Mouse (Mus musculus): Measurements from ENCODE around the gene Cspg4.

Gene Cspg4

GRCm38 (mm10) chr9:56864832-56865231, at the start of gene Cspg4:
Cspg4 (plus strand) TSS chr9:56865033.
- no peak for DNase-seq (ENCODE audit: low read depth)

DNA sequence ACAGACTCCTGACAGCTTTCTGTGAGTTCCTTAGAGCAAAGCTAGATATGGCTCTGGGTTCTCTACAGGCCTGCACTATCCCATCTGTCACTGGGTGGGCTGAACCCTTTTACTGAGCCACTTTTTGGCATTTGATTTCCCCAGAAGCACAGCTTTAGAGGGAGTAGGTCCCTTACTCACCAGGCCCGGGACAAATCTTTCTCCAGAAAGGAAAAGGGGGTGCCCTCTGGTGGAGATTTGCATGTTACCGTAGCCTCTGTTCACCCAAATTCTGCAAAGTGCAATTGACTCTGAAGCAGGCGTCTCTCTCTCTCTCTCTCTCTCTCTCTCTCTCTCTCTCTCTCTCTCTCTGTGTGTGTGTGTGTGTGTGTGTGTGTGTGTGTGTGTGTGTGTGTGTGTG, 39.9 kb upstream of the Cspg4 start:
- DNase-seq (ENCODE audit: low read depth) = no peak

DNA sequence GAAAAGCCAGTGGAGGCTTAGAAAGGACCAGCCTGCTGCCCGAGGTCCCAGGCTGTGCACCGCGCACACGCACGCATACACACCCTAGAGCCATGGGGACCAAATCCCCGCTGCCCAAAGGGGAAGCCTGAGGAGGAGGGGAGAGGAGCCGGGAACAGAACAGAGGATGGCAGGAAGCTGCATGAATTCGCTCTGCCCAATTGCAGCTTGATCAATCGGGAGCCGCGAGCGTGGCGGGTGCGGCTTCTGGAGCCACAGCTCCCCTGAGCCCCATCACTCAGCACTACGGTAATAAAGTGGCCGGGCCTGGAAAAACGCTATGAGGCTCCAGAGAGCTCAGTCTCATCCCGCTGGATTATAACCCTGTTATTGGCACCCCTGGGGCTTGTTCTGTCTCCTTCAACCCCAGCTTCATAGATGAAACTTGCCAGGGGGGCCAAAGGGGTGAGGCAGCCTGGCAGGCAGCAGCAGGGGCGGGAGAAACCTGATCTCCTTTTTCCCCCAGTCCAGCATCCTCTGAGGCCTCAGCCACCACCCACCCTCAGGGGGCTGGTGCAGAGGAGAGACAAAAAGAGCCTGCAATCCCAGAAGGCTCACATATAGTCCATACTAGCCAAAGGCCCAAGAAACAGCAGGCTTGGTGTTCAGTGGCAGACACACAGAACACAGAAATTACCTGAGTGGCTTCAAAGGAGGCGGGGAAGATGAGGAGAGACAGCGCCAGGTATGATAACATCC, 39.2 kb upstream of the Cspg4 start:
- no peak for DNase-seq (ENCODE audit: low read depth)

DNA sequence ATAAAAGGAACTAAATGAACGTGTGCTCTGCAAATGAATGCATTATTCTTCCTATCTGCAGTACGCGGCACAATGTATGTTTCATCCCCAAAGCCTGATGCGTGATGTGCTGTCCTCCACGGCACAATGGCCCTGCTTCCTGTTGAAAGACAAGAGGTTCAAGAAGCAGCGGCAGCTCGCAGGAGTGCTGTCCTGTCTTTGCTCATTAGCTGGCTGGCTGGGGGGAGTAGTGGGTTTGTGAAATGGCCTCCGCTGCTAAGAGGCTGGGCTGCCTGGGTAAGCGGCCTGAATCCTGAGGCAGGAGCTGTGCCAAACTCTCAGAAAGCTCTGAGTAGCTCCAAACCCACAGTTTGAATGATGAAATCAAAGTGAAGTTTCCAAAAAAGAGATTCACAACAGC, 36.7 kb upstream of the Cspg4 start:
- no peak for DNase-seq (ENCODE audit: low read depth)

- DNase-seq (ENCODE audit: low read depth) = no peak
Observed at GRCm38 (mm10) chr9:56828841-56829240, 36.0 kb upstream of the Cspg4 start.

GRCm38 (mm10) chr9:56830162-56830561, 34.7 kb upstream of the Cspg4 start:
- no peak for DNase-seq (ENCODE audit: low read depth)

DNA sequence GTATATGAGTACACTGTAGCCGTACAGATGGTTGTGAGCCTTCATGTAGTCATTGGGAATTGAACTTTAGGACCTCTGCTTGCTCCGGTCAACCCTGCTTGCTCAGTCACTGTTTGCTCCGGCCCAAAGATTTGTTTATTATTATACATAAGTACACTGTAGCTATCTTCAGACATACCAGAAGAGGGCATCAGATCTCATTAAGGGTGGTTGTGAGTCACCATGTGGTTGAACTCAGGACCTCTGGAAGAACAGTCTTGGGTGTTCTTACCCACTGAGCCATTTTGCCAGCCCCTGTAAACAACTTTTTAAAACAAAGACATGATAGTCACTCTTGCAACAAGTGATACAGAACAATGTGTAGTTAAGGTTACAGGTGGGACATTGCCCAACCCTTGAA, 32.9 kb upstream of the Cspg4 start:
- no peak for DNase-seq (ENCODE audit: low read depth)

DNA sequence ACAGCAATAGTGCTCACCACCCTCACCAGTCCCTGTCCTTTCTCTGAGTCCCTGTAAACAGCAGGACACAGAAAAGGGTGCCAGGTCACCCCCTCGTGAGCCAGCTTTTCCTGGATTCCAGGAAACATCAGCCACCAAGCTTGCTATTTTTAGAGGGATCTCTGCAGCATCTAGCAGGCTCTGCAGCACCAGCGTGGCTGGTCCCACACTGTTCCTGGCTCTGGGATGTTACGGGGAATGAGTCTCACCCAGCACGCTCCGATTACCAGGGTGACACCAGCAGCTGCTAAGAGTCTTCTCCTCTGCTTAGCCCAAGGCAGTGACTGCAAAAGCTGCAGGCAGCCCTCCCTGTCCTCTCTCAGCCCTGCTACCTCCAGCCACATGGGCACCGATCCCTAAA, 31.9 kb upstream of the Cspg4 start:
- DNase-seq (ENCODE audit: low read depth) = no peak

DNA sequence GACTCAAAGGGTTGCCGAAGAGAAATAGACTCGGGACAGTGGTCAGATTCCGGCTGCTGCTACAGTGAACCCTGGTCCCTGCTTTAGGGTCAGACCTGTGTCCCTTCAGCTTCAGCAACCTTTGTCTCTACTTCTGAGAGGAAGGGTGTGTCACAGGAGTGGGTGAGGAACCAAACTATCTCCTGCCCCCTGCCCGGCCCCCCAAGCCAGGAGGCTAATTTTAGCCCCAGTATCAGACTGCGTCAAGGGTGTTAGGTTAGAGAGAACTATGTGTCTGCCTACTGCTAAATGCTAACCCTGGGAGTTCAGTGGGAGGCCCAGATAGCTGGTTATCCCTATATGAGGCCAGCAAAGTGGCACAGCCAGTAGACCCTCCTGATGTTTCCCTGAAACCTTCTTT, 29.7 kb upstream of the Cspg4 start:
- DNase-seq (ENCODE audit: low read depth) = no peak

- DNase-seq (ENCODE audit: low read depth) = no peak
Observed at GRCm38 (mm10) chr9:56840721-56841120, 24.1 kb upstream of the Cspg4 start.

- no peak for DNase-seq (ENCODE audit: low read depth)
Observed at GRCm38 (mm10) chr9:56841864-56842263, 23.0 kb upstream of the Cspg4 start.

DNA sequence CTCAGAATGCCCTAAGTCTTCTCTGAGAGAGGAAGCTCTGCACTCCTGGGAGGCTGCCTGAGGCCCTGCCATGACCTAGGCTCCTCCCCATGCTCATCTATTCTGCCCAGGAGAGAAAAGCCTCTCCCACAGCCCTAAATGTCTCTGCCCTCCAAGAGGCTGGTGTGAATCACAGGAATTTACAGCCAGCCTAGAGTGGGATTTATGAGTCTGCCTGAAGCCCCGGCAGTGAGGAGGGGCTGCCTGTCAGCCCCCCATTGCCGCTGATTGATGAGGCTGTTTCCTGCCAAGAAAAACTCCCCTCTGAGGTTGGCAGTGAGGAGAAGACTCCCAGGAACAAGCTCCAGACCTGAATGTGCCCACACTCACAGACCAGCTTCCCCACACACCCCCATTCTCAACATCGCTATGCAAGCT, 22.5 kb upstream of the Cspg4 start:
- no peak for DNase-seq (ENCODE audit: low read depth)

DNA sequence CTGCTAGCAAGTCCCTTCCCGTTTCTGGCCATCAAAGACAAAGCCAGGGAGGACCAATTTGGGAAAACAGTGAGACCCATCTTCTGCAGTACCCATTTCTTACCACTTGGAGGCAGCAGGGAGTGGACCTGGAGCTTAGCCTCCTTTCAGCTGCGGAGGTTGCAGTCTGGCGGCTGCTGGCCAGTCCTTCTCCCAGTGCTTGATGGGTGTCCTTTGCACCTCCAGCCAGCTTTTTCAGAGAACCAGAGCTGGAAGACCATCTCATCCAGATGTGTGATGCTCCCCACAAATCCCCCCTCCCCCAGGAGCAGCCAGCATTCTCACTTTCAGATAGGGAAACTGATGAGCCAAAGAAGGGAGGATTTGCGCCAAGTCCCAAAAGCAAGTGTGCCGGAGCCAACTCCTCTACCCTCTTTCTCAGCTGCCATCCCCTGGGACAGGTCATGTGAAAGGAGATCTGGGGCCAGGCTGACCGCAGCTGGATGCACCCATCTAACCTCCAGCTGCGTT, 21.1 kb upstream of the Cspg4 start:
- peak; percentile 22 for DNase-seq (ENCODE audit: low read depth)

DNA sequence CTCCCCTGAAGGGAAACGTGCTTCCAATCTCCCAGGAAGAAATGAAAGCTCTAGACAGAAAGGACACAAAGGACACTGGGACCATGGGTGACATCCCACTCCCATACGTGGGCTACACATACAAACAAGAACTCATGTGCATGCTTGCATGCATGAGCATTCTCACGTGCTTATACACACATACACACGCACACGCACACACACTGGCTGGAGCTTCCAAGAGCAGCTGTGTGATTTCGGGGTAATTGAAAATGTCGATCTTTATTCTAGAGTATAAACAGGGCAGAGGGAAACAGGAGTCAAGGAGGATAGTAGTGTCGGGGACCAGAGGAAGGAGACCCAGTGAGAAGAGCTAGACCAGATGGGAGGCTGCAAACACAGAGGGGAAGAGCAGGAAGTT, 20.2 kb upstream of the Cspg4 start:
- no peak for DNase-seq (ENCODE audit: low read depth)

DNA sequence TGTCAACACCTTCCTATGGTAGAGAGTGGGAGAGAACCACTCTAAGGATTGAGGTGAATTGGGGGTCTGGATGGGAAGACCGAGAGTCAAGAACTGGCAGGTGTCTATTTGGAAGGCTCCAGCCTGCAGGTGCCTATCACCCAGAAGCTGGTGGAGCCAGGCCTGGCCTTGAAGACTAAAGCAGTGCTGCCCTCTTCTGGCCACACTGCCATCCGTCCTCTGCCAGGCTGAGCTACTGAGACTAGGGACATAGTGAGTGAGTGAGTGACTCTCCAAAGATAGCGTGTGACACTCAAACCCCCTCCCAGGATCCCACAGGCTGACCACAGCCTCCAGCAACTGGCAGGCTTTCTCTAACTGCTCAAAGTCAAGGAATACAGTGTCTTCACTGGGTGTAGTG, 17.3 kb upstream of the Cspg4 start:
- peak; percentile 28 for DNase-seq (ENCODE audit: low read depth)

DNA sequence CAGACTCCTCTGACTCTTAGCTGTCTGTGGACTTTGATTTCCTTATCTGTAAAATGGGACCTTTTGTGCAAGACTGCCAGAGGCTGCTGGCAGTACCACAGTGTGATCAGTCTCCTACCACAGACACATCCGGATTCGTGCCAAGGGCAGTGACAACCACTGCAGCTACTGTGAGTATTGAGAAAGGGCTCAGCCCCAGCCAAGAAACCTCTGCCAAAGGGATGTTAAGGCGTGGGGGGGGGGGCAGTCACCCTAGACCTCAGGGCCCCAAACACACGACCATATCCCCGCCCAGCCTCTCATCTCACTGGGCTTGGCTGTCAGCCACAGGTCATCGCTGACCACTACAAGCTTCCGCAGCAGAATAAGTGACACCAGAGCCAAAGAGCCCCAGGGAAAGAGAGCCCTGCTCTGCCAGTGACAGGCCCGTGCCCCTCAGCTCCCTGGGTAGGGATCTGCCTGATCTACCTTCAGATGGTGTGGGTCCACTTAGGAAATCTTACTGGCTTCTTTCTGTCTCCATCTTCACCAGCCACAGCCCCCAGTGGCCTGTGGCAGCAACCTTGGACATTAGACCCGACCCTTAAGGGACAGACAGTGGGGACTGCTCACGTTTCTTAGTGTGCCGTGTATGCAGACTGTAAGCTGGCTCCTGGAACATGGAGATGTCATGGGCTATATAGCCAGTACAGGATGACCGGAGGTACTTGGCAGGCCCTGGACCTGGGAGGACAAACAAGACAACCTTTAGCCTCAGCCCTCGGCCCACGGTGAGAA, 14.5 kb upstream of the Cspg4 start:
- DNase-seq (ENCODE audit: low read depth) = no peak

- no peak for DNase-seq (ENCODE audit: low read depth)
Observed at GRCm38 (mm10) chr9:56850905-56851252, 14.0 kb upstream of the Cspg4 start.

DNA sequence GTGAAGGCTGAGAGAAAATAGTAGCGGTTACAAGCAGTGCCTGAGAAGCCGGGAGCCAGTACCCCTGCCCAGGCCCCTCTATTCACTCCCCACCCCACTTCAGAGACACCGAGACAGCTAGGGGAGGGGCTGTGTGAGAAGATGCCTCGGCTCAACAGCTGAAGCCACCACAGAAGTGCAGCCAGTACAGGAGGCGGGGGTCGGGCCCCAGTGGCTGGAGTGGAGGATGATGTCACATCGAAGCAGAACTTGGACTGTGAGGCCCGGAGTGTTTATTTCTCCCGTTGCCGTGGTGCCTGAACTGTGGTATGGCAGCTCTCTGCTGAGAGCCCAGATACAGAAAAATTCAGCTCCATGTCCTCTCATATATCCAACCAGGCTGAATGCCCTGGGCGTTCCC, 13.1 kb upstream of the Cspg4 start:
- DNase-seq (ENCODE audit: low read depth) = no peak

DNA sequence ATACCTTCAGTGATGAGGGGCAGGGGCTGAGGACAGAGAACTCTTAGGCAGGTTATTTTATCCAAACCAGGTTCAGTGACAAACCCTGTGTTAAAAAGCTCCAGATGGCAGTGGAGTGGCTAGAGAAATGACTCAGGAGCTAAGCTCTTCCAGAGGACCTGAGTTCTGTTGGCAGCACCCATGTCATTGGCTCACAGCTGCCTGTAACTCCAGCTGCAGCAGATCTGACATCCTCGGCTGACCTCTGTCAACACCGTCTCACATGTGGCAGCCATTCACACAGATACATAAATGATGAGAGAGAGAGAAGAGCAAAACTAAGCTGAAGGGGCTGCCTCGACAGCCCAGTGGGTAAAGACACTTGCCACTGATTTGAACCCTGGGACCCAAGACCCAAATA, 7.4 kb upstream of the Cspg4 start:
- DNase-seq (ENCODE audit: low read depth) = no peak

DNA sequence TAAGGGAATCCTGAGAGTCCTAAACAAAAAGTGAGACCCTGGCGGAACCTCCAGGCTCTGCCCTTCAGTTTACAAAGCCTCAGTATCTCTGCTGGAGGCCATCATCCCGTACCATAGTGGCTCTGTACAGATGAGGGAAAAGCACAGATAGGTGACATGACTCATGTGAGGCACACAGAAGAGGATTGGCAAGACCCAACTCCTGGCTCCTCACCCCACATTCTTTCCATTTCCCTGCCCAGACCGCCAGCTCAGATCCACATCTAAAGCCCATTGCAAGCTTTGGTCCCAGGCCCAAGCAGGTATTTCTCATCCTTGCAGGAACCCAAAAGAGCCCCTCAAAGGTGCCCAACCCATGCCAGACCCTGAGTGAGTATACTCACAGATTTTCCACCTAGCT, 4.8 kb upstream of the Cspg4 start:
- no peak for DNase-seq (ENCODE audit: low read depth)

DNA sequence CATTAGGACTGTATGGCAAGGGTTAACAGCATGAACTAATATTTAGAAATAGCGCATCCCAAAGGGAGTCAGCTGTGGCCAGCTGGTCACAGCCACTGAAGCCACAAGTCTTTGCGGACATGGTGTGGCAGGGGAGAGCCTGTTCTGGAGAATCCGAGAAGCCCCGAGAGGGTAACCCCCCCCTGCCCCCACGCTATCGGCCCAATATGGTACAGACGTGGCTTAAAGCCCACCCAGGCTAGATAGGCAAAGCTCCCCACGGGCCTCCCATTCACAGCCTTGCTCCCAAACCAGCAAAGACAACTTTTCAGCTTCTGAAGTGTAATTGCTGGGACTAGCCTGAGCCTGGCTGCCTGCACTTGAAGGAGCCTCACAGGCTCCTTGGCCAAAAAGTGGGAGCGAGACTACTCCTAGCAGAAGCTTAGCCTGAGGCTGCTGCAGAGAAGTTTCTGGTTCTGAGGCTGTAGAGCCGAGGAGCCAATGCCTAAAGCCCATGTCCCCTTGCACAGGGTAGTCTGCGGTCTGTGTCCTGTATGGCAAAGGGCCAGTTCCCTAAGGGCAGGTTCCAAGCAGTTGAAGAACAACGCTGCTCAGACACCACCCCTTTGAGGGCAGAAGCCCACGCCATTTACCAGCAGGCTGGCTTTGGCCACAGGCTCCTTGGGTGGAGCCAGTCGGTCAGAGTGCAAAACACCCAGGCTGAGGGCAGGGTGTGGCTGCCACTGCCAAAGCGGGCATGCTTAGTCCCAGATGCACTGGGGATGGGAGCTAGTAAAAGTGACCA, 4.2 kb upstream of the Cspg4 start:
- no peak for DNase-seq (ENCODE audit: low read depth)

- DNase-seq (ENCODE audit: low read depth) = no peak
Observed at GRCm38 (mm10) chr9:56862863-56863262, 2.0 kb upstream of the Cspg4 start.

- no peak for DNase-seq (ENCODE audit: low read depth)
Observed at GRCm38 (mm10) chr9:56864216-56864729, 560 bp upstream of the Cspg4 start, which contains the start of gene Odf3l1. Odf3l1 (minus strand) TSS chr9:56864679.

Measured in c-Kit-positive CD71-positive TER-119-negative erythroid progenitor cells, embryonic 14.5 days (primary cell).